Mouse (Mus musculus): ENCODE measurements at regions not wholly inside any gene's neighbourhood (a gene's known extent, or its start where the extent isn't known, plus 50 kb on each side); places are given as distances from the start of the nearest gene placed in this dataset.

DNA sequence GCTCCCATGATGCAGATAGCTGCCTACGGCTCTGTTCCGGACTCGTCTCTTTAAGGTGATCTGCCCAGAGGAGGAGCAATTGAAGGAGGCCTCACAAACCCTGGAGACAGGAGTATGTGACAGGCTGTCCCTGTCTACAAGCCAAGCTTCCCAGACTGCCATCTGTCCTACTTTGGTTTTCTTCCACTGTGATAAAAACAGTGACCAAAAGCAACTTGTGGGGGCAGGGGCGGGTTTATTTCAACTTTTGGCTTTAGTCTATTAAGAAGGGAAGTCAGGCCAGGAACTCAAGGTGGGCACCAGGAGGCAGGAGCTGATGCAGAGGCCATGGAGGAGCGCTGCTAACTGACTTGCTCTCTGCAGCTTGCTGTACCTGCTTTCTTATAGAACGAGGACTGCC, 193.9 kb downstream of the Opa1 start:
- TF ChIP-seq CTCF (IDR thresholded peaks at IDR 0.05; ENCODE audit: insufficient read depth, low read depth, low read length): no peak
- TF ChIP-seq POLR2A (IDR thresholded peaks at IDR 0.05; ENCODE audit: insufficient read depth, low read depth, low read length): no peak
